Mouse (Mus musculus) heart, postnatal 0 days (tissue): Measurements from ENCODE around the gene Ppef2. TPM values are rescaled to one million over a fixed set of nuclear protein-coding genes. Genes with fewer than 3 reads are reported as not detected.

Source experiments
- ATAC-seq: fragments of 200-750 bp; cut with Nextera tagmentation; 2 replicates; pipeline ENCODE4 v1.8.0; 2017; ENCODE audit warnings: low read depth, moderate number of reproducible peaks, moderate library complexity; ENCODE audit not compliant: insufficient read depth
- DNase-seq: peaks from one replicate; pipeline ENCODE4 v3.0.0-alpha.2; 2016; ENCODE audit warnings: low spot score
- H3K27ac ChIP-seq: fragments of 300-500 bp; sonication (generic); 2 replicates; pipeline ENCODE4 v1.5.1; 2014; ENCODE audit warnings: low read depth, mild to moderate bottlenecking
- H3K27me3 ChIP-seq: fragments of 300-500 bp; sonication (generic); 2 replicates; pipeline ENCODE4 v1.6.1; 2014; ENCODE audit warnings: low read length, mixed read lengths; ENCODE audit not compliant: control insufficient read depth, insufficient read depth
- H3K36me3 ChIP-seq: fragments of 300-500 bp; sonication (generic); replicated peaks from 2 replicates; pipeline ENCODE4 v1.6.1; 2014; ENCODE audit warnings: low read length, mixed read lengths; ENCODE audit not compliant: control insufficient read depth, insufficient read depth
- H3K4me1 ChIP-seq: fragments of 300-500 bp; sonication (generic); 2 replicates; pipeline ENCODE4 v1.6.1; 2014; ENCODE audit warnings: antibody characterized with exemption; ENCODE audit not compliant: control insufficient read depth, insufficient read depth
- H3K4me2 ChIP-seq: fragments of 300-500 bp; sonication (generic); 2 replicates; pipeline ENCODE4 v1.6.1; 2014; ENCODE audit warnings: low read depth, mild to moderate bottlenecking, low read length, moderate library complexity
- H3K4me3 ChIP-seq: fragments of 300-500 bp; sonication (generic); 2 replicates; pipeline ENCODE4 v1.5.1; 2014; ENCODE audit warnings: low read depth, low read length
- H3K9ac ChIP-seq: fragments of 300-500 bp; sonication (generic); replicated peaks from 2 replicates; pipeline ENCODE4 v1.6.1; 2014; ENCODE audit warnings: low read depth, low read length, mixed read lengths
- H3K9me3 ChIP-seq: fragments of 300-500 bp; sonication (generic); replicated peaks from 2 replicates; pipeline ENCODE4 v1.6.1; 2016; ENCODE audit warnings: low read length; ENCODE audit not compliant: control insufficient read depth
- CTCF ChIP-seq: IDR thresholded peaks from 2 replicates; pipeline ENCODE4 v1.5.1; 2016; ENCODE audit warnings: antibody characterized with exemption, control low read depth, low read depth
- EP300 ChIP-seq: IDR thresholded peaks from 2 replicates; pipeline ENCODE4 v1.6.1; 2016; ENCODE audit warnings: antibody characterized with exemption, low read depth
- WGBS: fragments of 180-500 bp; shearing (Covaris S2); extraction: QIAGEN DNeasy Blood & Tissue Kit; methylation state at CpG from one replicate; pipeline ENCODE4 v1.1.7; 2014; 5-methylcytosine and 5-hydroxymethylcytosine counted together
- polyA plus RNA-seq: library from polyadenylated mRNA; unstranded; fragments of >200 nt; fragmentation: Nextera tagmentation; extraction: Ambion mirVana; gene quantifications from 2 replicates; pipeline ENCODE4 v1.2.1, GENCODE M21; 2015
- total RNA-seq: library from RNA; depleted of rRNA; stranded (reverse); fragments of >200 nt; gene quantifications from 2 replicates; pipeline ENCODE4 v1.2.3, GENCODE M21; 2014; ENCODE audit warnings: low replicate concordance

Ppef2 gene
- total and polyA plus RNA-seq, 2 experiments from 2014 or later: not detected

DNA sequence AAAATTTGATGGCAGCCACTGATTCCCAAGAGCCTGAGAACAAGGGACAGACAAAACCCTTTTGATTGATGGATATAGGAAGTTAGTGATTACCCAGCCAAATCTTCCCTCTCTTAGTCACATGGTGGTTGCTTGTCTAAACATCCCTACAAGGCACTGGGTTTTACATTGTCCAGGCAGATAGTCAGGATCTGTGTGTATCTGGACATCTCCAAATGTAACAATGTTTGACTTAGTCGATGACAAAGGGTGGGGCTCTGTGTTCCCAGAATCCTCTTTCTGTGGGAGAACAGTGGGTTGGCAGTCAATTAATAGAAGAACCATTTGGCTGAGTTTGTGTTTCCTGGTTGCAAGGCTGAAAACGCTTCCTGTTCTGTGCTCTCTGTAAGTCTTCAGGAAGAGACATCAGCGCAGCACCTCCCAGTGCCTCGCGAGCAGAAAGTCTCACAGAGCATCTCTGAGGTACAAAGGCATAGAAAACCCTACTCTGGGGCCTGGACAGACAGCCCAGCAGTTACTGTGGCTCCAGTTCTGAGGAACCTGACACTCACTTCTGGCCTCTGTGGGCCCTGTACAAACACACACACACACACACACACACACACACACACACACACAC lies 21.0 kb downstream of the Ppef2 start:
- TF ChIP-seq CTCF (no peak), EP300 (no peak)
- no peak overlapping the region for H3K4me2 ChIP-seq
- no peaks in the 10 kb centered on the region for H3K27me3 ChIP-seq
- H3K9ac ChIP-seq: no peak overlapping the region
- ATAC-seq (no peak), DNase-seq (peak; percentile 20)
- no peak overlapping the region for H3K4me3 ChIP-seq
- H3K4me1 ChIP-seq: no peaks in the 10 kb centered on the region
- H3K27ac ChIP-seq: no peak overlapping the region
- no peaks in the 10 kb centered on the region for H3K36me3 ChIP-seq
- WGBS: 54% methylated on average over 5 of the region's 5 CpGs
- H3K9me3 ChIP-seq: no peaks in the 10 kb centered on the region

DNA sequence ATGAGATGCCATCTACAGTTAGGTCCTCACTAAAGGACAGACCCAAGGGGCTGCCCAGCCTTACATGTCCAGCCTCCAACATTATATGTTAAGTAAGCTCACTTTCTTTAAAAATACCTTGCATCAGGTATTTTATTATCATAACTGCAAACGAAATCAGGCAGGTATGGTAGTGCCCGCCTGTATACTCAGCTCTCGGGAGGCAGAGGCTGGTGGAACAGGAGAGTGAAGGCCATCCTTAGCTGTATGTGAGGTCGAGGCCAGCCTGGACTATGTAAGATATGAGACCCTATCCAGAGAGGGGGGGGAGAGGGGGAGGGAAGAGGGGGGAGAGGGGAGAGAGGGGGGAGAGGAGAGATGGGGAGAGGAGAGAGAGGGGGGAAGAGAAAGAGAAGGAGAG lies 22.7 kb downstream of the Ppef2 start:
- Histone ChIP-seq H3K27ac (no peak overlapping the region), H3K27me3 (no peaks in the 10 kb centered on the region), H3K9ac (no peak overlapping the region), H3K4me3 (no peak overlapping the region), H3K4me2 (no peak overlapping the region), H3K4me1 (no peaks in the 10 kb centered on the region), H3K9me3 (no peaks in the 10 kb centered on the region), H3K36me3 (no peaks in the 10 kb centered on the region)
- WGBS: 59% methylated on average over 4 of the region's 4 CpGs
- DNase-seq (no peak), ATAC-seq (no peak)
- TF ChIP-seq EP300: no peak
- no peak for TF ChIP-seq CTCF

DNA sequence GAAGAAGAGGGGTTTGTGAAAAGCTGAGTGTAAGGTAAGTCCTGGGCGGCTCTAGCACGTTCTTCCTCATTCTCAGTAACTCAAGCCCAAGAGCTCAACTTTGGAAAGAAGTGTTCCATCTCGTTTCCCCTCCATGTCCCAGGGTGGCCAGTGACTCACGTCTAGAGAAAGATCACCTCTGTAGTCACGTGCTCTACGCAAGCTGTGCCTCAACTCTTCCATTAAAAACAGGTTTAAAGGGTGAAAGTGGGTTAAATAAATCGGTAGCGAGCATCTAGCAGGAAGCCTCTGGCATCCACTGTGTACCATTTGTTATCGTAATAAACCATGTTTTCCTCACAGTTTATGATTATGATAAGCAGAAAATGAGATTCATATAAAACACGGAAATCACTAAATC lies 24.2 kb downstream of the Ppef2 start:
- no peaks in the 10 kb centered on the region for H3K9me3 ChIP-seq

DNA sequence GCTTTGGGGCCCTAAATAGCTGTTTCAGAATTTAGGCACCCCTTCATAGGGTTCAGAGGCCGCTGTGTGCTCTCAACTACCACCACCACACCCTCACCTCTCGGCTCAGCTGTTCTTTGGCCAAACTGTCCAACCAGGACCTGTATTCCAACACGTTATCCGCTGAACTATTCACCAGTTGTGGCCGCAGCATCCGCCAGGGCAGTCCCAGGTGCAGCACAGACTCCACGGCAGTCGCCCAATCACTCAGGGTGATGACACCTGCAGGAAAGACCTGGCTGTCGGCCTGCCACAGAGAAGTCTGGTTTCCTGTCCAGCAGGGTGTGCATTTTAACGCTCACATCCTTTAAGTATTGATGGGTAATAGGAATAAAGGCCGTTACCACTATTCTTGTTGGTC lies 25.8 kb downstream of the Ppef2 start:
- H3K27me3 ChIP-seq: no peaks in the 10 kb centered on the region
- H3K4me1 ChIP-seq: no peaks in the 10 kb centered on the region
- DNase-seq (no peak), ATAC-seq (no peak)
- H3K27ac ChIP-seq: no peak overlapping the region
- no peak for TF ChIP-seq EP300
- no peak for TF ChIP-seq CTCF
- no peak overlapping the region for H3K4me2 ChIP-seq
- WGBS: 73% methylated on average over 11 of the region's 11 CpGs
- no peaks in the 10 kb centered on the region for H3K36me3 ChIP-seq
- no peak overlapping the region for H3K4me3 ChIP-seq
- no peak overlapping the region for H3K9ac ChIP-seq
- H3K9me3 ChIP-seq: no peaks in the 10 kb centered on the region

More for the DNA sequence above, 24.2 kb downstream of the Ppef2 start:
- no peaks in the 10 kb centered on the region for H3K4me1 ChIP-seq
- H3K4me2 ChIP-seq: no peak overlapping the region
- no peaks in the 10 kb centered on the region for H3K27me3 ChIP-seq
- no peak overlapping the region for H3K4me3 ChIP-seq
- H3K36me3 ChIP-seq: no peaks in the 10 kb centered on the region
- DNase-seq: no peak
- ATAC-seq: no peak
- WGBS: 79% methylated on average over 10 of the region's 10 CpGs
- TF ChIP-seq CTCF (no peak), EP300 (no peak)
- H3K9ac ChIP-seq: no peak overlapping the region
- H3K27ac ChIP-seq: no peak overlapping the region

DNA sequence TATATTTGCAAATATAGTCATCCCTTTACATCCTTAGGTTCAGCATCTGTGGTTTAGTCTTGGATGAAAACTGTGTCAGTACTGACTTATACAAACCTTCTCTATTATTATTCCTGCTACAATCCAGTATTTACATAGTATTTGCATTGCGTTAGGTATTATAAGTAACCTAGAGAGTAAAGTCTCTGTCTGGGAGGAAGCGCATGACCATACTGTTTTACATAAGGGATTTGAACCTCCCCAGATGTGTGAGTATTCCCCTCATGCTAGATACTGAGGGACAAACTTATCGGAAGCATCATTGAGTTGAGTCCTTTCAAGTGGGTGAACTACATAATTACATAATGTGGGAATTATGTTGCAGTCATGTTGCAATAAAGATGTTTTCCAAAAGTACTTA lies 26.6 kb downstream of the Ppef2 start:
- ATAC-seq (no peak), DNase-seq (no peak)
- WGBS: 92% methylated on average over 3 of the region's 3 CpGs
- Histone ChIP-seq H3K27me3 (no peaks in the 10 kb centered on the region), H3K4me3 (no peak overlapping the region), H3K36me3 (no peaks in the 10 kb centered on the region), H3K4me2 (no peak overlapping the region), H3K27ac (no peak overlapping the region), H3K4me1 (no peaks in the 10 kb centered on the region), H3K9ac (no peak overlapping the region), H3K9me3 (no peaks in the 10 kb centered on the region)
- TF ChIP-seq EP300: no peak
- no peak for TF ChIP-seq CTCF

DNA sequence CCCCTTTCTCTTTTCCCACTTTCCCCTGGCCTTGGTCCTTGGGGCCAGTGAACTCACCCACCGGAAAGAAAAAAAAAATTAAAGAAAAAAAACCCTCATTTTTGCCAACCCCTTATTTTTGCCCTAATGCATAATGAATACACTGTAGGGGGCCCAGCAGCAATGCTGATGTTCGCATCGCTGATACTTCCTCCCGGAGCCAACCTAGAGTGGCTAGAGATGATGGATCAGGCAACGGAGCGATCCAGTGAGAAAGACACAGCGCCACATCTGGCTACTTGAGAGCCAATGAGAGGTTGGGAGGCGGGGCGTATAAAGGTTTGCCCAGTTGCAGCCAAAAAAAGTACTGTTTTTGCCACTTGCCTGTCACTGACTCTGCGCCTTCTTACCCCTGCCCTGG lies 27.3 kb downstream of the Ppef2 start:
- H3K4me1 ChIP-seq: no peaks in the 10 kb centered on the region
- DNase-seq (no peak), ATAC-seq (no peak)
- no peak overlapping the region for H3K4me3 ChIP-seq
- WGBS: 29% methylated on average over 10 of the region's 10 CpGs
- H3K9ac ChIP-seq: no peak overlapping the region
- H3K9me3 ChIP-seq: no peaks in the 10 kb centered on the region
- H3K27ac ChIP-seq: no peak overlapping the region
- TF ChIP-seq EP300 (no peak), CTCF (no peak)
- H3K27me3 ChIP-seq: no peaks in the 10 kb centered on the region
- H3K36me3 ChIP-seq: no peaks in the 10 kb centered on the region
- H3K4me2 ChIP-seq: no peak overlapping the region
